Mouse (Mus musculus) erythroblast, adult 5-6 weeks (primary cell): ENCODE data around the gene Fry. TPM values are rescaled to one million over a fixed set of nuclear protein-coding genes. Genes with fewer than 3 reads are reported as not detected.
A peak's percentile ranks its signal among the peaks of the same experiment; 100 is the strongest.
"Not testable (repeated sequence)": the region's sequence is repeated elsewhere in the genome, so short reads cannot be mapped to it uniquely, and the experiment has no call there.

Source experiments
- ATAC-seq: replicated peaks from 2 replicates; pipeline ENCODE4 v1.8.0; 2016; ENCODE audit warnings: moderate number of reproducible peaks, mild to moderate bottlenecking, moderate TSS enrichment, inconsistent platforms; ENCODE audit not compliant: poor library complexity, low FRiP score, severe bottlenecking
- total RNA-seq, 2 experiments: library from RNA; stranded (forward) in 1 of 2; stranded (reverse) in 1 of 2; fragments of 150-400 nt in 1 of 2; fragments of 200-764, 138-1000 nt in 1 of 2; gene quantifications; 2 replicates each; pipeline versions ENCODE4 v1.2.3 to v1.2.4; 2015 to 2017; ENCODE audit warnings: low replicate concordance in 2 of 2

Fry gene
- total RNA-seq, 2 experiments from 2014 or later: 16.1 to 16.4 TPM

DNA sequence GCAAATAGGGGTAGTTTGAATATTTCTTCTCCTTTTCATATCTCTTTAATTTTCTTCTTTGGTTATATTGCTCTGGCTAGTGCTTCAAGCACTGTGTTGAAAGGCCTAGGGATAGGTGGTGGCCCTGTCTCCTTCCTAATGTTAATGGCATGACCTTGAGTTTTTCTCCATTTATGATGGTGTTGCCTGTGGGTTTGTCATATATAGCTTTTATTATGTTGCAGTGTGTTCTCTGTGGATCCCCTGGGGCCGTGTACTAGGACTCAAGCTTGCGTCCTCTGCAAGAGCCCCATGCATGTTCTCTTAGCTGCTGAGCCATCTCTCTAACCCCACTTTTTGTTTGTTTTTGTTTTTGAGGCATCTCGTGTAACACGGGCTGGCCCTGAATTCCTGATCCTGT lies 358.9 kb downstream of the Fry start:
- no peak for ATAC-seq

DNA sequence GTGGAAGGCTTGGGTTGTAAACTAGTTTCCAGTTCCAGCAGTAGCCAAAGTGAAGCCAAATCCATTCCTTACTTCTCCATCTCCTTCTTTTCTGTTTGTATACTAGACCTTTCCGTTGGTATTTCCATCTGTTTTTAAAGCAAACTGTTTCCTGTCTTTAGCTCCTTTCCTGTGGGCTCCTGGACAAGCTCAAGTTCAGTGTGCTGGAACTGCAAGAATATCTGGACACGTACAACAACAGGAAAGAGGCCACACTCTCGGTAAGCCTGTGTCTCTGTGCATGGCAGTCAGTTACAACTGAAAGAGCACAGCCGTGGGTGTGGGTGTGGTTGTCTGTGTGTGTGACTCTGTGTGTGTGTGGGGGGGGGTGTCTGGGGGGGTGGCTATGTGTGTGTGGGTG lies 360.2 kb downstream of the Fry start:
- no peak for ATAC-seq

- ATAC-seq: peak; percentile 60; the same call in 1 of the 2 replicates
Observed at GRCm38 (mm10) chr5:150485198-150485597, 366.8 kb downstream of the Fry start.

GRCm38 (mm10) chr5:150490285-150490684 lies 371.8 kb downstream of the Fry start:
- no peak for ATAC-seq

DNA sequence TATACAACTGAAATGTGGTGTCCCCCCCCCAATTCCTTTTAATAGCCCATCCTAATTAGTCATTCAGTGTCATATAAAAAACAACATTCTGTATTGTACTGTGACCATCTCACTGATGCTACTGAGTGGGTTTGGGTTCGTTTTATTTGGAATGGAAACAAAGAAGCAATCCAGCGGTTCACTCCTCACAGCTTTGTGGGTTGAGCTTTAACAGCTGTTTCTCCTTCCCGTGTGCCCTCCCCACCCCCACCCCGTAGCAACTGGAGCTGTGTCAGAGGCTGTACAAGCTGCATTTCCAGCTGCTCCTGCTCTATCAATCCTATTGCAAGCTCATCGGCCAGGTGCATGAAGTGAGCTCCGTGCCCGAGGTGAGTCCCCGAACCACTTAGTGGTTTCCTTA lies 372.4 kb downstream of the Fry start:
- no peak for ATAC-seq

GRCm38 (mm10) chr5:150491573-150492173 lies 373.2 kb downstream of the Fry start:
- ATAC-seq: not testable (repeated sequence)

GRCm38 (mm10) chr5:150495792-150496191 lies 377.3 kb downstream of the Fry start:
- peak; percentile 84 for ATAC-seq

- no peak for ATAC-seq
Observed at GRCm38 (mm10) chr5:150510451-150511225, 392.2 kb downstream of the Fry start.

DNA sequence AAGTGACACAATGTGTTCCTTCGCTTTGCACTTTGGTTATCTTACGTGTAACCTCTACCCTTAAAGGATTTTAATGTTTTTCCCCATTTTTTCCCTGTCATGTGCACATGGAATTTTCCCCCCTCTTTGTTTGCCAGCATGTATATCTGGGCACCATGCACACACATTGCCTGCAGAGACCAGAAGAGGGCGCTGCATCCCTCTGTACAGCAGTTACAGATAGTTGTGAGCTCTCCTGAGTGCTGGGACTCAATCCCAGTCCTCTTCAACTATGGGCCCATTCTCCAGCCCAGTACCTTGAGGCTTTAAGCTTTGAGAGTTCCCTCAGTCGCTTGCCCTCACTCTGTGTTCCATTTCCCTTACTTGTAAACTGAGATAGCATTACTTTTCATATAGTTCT lies 394.8 kb downstream of the Fry start:
- no peak for ATAC-seq

- ATAC-seq: no peak
Observed at GRCm38 (mm10) chr5:150514027-150514426, 395.6 kb downstream of the Fry start.

DNA sequence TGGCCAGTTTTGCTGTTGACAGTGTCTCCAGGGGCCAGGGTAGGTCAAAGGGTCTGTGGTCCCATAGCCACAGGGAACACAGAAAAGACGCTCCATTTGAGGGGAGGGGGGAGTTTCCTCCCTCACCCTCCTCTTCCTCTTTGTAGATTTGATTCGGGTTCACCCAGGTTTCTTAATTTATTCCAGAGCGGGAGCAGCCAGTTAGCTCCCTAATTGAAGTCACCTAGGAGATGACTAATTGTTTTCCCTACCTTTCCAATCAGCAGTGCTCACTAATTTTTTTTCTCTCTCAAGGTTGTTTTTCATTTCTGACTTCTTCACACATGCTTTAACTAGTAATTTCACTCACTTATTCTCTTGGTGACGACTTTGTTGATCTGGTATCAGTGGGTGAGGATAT lies 399.6 kb downstream of the Fry start, which contains the start of gene Zar1l:
Gene Zar1l, minus strand, starts transcription at position 101 of the 400 bp plus-strand sequence.
- ATAC-seq: no peak

- ATAC-seq: no peak
Observed at GRCm38 (mm10) chr5:150519551-150519950, 401.1 kb downstream of the Fry start.

DNA sequence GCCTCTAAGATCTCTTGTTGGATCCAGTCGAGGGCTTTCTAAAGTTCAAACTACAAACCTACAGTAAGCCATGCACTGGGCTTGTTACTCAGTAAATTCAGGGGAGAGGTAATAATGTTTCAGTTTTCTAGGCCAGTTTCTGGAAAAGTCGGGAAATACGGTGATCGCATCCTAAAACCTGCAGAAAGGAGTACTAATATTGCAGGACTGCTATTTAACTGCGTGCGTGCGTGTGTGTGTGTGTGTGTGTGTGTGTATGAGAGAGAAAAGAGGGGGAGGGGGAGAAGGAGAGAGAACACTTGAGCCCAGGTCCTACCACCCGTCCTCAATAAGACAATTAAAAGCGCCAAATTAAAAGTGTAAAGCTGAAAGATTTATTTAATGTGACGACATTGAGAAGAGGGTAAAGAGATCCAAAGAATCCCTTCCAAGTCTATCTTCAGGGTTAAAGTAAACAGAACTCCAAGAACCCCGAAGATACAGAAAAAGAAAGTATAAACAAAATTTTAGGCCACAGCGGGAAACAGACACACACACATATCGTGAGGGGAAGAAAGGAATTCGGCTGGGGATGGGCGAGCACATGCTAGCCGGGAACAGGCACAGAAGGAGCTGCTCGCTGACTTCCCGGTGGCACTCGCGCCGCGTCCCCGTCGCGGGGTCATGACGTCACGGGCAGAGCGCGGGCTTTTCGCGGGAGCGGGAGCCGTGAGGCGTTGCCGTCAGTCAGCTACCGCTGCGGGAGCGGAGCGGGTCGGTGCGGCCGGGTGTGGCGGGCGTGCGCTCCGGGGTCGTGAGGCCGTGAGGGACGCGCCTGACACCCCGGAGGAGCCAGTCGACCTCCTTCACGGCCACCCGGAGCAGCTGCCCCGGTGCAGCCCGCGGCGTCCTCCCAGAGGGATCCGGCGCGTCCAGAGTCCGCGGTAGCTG lies 403.8 kb downstream of the Fry start, which contains the start of gene Brca2:
Gene Brca2, plus strand, starts transcription at position 694 of the 930 bp plus-strand sequence.
- ATAC-seq: peak; percentile 95

DNA sequence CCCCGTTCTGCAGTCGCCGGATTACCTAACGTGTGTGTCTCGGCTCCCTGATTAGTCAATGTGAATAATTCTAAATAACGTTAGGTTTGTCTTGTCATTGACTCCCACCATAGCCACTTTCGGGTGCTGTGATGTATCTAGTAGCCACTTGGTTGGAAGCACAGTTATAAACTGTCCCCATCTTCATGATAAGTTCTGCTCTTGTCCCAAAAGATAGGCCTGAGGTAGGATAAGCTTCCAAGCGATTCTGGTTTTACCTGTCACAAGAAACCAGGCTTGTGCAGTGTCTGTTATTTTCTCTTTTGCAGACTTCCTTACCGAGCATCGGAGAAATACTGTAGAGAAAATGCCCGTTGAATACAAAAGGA lies 404.4 kb downstream of the Fry start:
- ATAC-seq: peak; percentile 36

DNA sequence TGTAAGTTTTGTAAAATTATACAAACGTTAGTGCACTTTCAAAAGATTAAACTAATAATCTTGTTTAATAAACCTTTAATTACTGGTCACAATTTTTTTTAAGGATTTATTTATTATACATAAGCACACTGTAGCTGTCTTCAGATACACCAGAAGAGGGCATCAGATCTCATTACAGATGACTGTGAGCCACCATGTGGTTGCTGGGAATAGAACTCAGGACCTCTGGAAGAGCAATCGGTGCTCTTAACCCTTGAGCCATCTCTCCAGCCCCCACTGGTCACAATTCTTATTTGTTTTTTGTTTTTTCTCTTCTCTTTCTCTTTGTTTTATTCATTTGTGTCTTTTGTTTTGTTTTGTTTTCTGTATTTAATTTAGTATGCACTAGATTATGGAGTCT lies 406.8 kb downstream of the Fry start:
- no peak for ATAC-seq

DNA sequence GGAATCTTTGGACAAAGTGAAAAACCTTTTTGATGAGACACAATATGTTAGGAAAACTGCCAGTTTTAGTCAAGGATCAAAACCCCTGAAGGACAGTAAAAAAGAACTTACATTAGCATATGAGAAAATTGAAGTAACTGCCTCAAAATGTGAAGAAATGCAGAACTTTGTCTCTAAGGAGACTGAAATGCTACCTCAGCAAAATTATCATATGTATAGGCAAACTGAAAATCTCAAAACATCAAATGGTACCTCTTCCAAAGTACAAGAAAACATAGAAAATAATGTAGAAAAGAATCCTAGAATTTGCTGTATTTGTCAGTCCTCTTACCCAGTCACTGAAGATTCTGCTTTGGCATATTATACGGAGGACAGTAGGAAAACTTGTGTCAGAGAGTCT lies 422.9 kb downstream of the Fry start:
- no peak for ATAC-seq

DNA sequence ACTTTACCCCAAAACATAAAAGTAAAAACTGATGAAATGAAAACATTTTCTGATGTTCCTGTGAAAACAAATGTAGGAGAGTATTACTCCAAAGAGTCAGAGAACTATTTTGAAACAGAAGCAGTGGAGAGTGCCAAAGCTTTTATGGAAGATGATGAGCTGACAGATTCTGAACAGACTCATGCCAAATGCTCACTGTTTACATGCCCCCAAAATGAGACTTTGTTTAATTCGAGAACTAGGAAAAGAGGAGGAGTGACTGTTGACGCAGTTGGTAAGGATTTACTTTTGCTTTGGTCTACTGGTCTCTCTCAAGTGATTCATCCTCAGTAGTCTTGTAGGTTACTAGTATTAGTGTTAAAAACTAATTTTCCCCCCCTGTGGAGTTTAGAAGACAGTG lies 424.7 kb downstream of the Fry start:
- no peak for ATAC-seq
